Mouse (Mus musculus) small intestine, adult 2 months (tissue): ENCODE data around the gene Aco2. TPM values are rescaled to one million over a fixed set of nuclear protein-coding genes. Genes with fewer than 3 reads are reported as not detected.

ENCODE experiments used
- H3K27ac ChIP-seq: fragments of 200-500 bp; 2 replicates; pipeline ENCODE4 v1.5.1; 2012; ENCODE audit warnings: low read depth, low read length, control low read depth, inconsistent platforms; ENCODE audit not compliant: insufficient read depth
- H3K27me3 ChIP-seq: fragments of 200-500 bp; 2 replicates; pipeline ENCODE4 v1.6.1; 2012; ENCODE audit warnings: mild to moderate bottlenecking, moderate library complexity, low read length, inconsistent platforms; ENCODE audit not compliant: control insufficient read depth, insufficient read depth
- H3K36me3 ChIP-seq: fragments of 200-500 bp; 2 replicates; pipeline ENCODE4 v1.6.1; 2012; ENCODE audit warnings: mild to moderate bottlenecking, low read length, control low read depth, inconsistent platforms; ENCODE audit not compliant: control insufficient read depth, insufficient read depth
- H3K4me1 ChIP-seq: fragments of 200-500 bp; 2 replicates; pipeline ENCODE4 v1.6.1; 2012; ENCODE audit warnings: low read length, inconsistent platforms, mixed read lengths; ENCODE audit not compliant: control insufficient read depth, insufficient read depth, insufficient read length
- H3K4me3 ChIP-seq: fragments of 200-500 bp; 2 replicates; pipeline ENCODE4 v1.5.1; 2012; ENCODE audit warnings: low read depth, mild to moderate bottlenecking, control low read depth, inconsistent platforms, low read length, moderate library complexity
- CTCF ChIP-seq: fragments of 200-500 bp; IDR thresholded peaks from 2 replicates; pipeline ENCODE4 v1.5.1; 2012; ENCODE audit warnings: low read depth, mild to moderate bottlenecking, control low read depth, inconsistent platforms, low read length, moderate library complexity, mixed read lengths; ENCODE audit not compliant: insufficient replicate concordance, insufficient read length; ENCODE audit errors: extremely low read depth
- POLR2A ChIP-seq: fragments of 200-500 bp; IDR thresholded peaks from 2 replicates; pipeline ENCODE4 v1.6.1; 2012; ENCODE audit warnings: low read depth, mild to moderate bottlenecking, control low read depth, inconsistent platforms, low read length, moderate library complexity
- WGBS: fragments of 180-500 bp; shearing (Covaris S2); methylation state at CpG from one replicate; pipeline ENCODE4 v1.1.7; 2018; 5-methylcytosine and 5-hydroxymethylcytosine counted together
- polyA plus RNA-seq: library from polyadenylated mRNA; depleted of rRNA; stranded (reverse); fragments of >200 nt; gene quantifications from 2 replicates; pipeline ENCODE4 v1.2.3, GENCODE M21; 2012

Aco2 gene
- polyA plus RNA-seq, 1 experiment = 416 TPM

- peak overlapping the region; percentile 85 for H3K27ac ChIP-seq
- no peak overlapping the region for H3K4me3 ChIP-seq
- WGBS = 31% methylated on average over 3 of the region's 3 CpGs
- H3K27me3 ChIP-seq = no peaks in the 10 kb centered on the region
- TF ChIP-seq POLR2A = no peak
- TF ChIP-seq CTCF = no peak
- H3K4me1 ChIP-seq = peaks cover 30% of the 10 kb centered on the region
- H3K36me3 ChIP-seq = peaks cover 6% of the 10 kb centered on the region; the same call in 1 of the 2 replicates
These were observed 10.2 kb downstream of the Aco2 start for GRCm38 (mm10) chr15:81882348-81882747.

GRCm38 (mm10) chr15:81885418-81885934, 13.4 kb downstream of the Aco2 start:
- WGBS = 84% methylated on average over 3 of the region's 3 CpGs

GRCm38 (mm10) chr15:81886795-81887550, 14.9 kb downstream of the Aco2 start:
- H3K4me1 ChIP-seq = peaks cover 16% of the 10 kb centered on the region
- H3K36me3 ChIP-seq = peaks cover 33% of the 10 kb centered on the region
- TF ChIP-seq POLR2A (no peak), CTCF (no peak)
- no peaks in the 10 kb centered on the region for H3K27me3 ChIP-seq
- H3K27ac ChIP-seq = peak overlapping the region; percentile 14; the same call in 1 of the 2 replicates
- no peak overlapping the region for H3K4me3 ChIP-seq
- 75% methylated on average over 6 of the region's 6 CpGs for WGBS

More at GRCm38 (mm10) chr15:81885418-81885934, 13.4 kb downstream of the Aco2 start:
- H3K27me3 ChIP-seq = no peaks in the 10 kb centered on the region
- TF ChIP-seq CTCF (no peak), POLR2A (no peak)
- peaks cover 18% of the 10 kb centered on the region for H3K4me1 ChIP-seq
- H3K4me3 ChIP-seq = no peak overlapping the region
- no peak overlapping the region for H3K27ac ChIP-seq
- peaks cover 22% of the 10 kb centered on the region for H3K36me3 ChIP-seq

- TF ChIP-seq POLR2A (no peak), CTCF (no peak)
- Histone ChIP-seq H3K27me3 (no peaks in the 10 kb centered on the region), H3K4me3 (no peak overlapping the region), H3K36me3 (peaks cover 43% of the 10 kb centered on the region), H3K27ac (no peak overlapping the region), H3K4me1 (peaks cover 17% of the 10 kb centered on the region)
- WGBS = 90% methylated on average over 7 of the region's 7 CpGs
These were observed 17.1 kb downstream of the Aco2 start for GRCm38 (mm10) chr15:81889175-81889574.

DNA sequence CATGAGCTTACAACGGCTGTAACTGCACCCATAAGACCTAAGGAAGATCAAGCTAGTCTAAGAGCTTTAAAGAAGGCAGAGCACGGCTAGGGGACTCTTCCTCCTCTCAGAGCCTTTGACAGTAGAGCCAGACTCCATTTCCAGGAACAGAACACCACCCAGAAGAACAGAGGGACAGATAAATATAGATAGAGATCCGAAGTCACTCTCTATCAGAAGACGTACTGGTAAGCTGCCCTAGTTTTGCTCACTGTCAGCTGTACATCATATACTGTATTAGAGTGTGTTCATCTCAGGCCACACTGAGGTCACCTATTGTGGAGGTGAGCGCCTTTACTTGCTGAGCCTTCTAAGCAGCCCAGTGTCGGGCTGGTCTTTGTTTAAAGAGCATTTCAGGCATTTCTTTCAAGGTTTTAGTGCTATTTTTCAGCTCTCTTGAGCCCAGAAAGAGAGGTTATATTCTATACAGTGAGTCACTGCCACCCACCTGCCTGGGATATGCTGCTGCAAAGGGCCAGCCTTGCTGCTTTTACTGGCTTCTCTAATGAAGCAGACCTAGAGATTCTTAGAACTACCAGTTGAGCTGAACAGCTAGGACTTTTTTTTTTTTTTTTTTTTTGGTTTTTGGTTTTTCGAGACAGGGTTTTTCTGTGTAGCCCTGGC, 19.2 kb downstream of the Aco2 start:
- TF ChIP-seq POLR2A (no peak), CTCF (no peak)
- Histone ChIP-seq H3K27ac (peak overlapping the region; percentile 81; the same call in 1 of the 2 replicates), H3K36me3 (peaks cover 56% of the 10 kb centered on the region), H3K27me3 (no peaks in the 10 kb centered on the region), H3K4me1 (peaks cover 22% of the 10 kb centered on the region), H3K4me3 (no peak overlapping the region)
- WGBS = 87% methylated on average over 7 of the region's 7 CpGs

DNA sequence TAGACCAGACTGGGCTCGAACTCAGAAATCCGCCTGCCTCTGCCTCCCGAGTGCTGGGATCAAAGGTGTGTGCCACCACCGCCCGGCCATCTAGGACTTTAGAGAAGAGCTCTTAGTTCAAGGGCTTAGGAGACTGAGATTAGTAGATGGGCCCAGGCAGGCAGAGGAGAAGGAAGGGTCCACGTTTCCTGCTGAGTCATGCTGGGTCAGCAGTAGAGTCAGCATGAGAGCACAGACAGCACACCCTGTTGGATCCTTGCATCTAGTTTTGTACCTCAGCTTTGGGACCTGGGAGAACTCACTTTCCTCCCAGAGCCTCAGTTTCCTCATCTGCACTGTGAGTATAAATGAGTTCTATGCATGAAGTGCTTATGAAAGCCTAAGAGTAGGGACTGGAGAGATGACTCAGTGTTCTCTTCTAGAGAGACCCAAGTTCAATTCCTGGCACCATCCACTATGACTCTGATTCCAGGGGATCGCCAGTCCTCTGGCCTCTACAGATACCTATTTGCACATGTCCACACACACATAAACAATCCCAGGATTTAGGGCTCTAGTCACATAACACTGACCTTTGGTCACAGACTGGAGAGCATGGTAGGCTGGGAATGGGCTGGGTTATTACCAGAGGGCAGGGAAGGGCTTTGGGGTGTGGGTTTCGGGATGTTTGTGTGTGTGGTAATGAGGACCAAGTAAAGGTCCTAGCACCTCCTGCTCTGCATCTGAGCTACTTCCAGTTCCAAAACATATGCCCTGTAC, 19.9 kb downstream of the Aco2 start:
- H3K4me3 ChIP-seq = no peak overlapping the region
- WGBS = 61% methylated on average over 8 of the region's 8 CpGs
- peak overlapping the region; percentile 81 for H3K27ac ChIP-seq
- peaks cover 58% of the 10 kb centered on the region for H3K36me3 ChIP-seq
- TF ChIP-seq CTCF = no peak
- no peak for TF ChIP-seq POLR2A
- H3K4me1 ChIP-seq = peaks cover 24% of the 10 kb centered on the region
- no peaks in the 10 kb centered on the region for H3K27me3 ChIP-seq
